8 mouse cellular contexts compared by ENCODE assay signal in genomic region chr1:183344886-183345816, GRCm38 (mm10). TPM values are rescaled to one million over a fixed set of nuclear protein-coding genes. Genes with fewer than 3 reads are reported as not detected.
DNase-seq lines count a peak whose midpoint lies in the region; ATAC-seq and TF ChIP-seq lines count a peak whose summit lies in the region.

No protein-coding gene starts in this region.

- TF ChIP-seq CTCF in cerebellum, adult 2 months (IDR thresholded peaks at IDR 0.05; ENCODE audit: borderline replicate concordance, insufficient read depth, low read depth, low read length), result no peak
- TF ChIP-seq CTCF in forebrain, postnatal 0 days (IDR thresholded peaks at IDR 0.05; ENCODE audit: low read depth), result no peak
- no peak for TF ChIP-seq CTCF in lung, embryonic 14.5 days (IDR thresholded peaks at IDR 0.05; ENCODE audit: low read depth)

- no peaks in the 10 kb centered on the region for H3K27me3 ChIP-seq in cerebellum, adult 2 months (ENCODE audit: control insufficient read depth, insufficient read depth, low read length)
- H3K27me3 ChIP-seq in forebrain, postnatal 0 days (ENCODE audit: insufficient read depth, low read length), result no peaks in the 10 kb centered on the region
- no peaks in the 10 kb centered on the region for H3K27me3 ChIP-seq in lung, embryonic 14.5 days (ENCODE audit: insufficient read depth, low read length)

- peaks cover 29% of the 10 kb centered on the region for H3K36me3 ChIP-seq in forebrain, postnatal 0 days (ENCODE audit: insufficient read depth)
- H3K36me3 ChIP-seq in lung, embryonic 14.5 days (ENCODE audit: insufficient read depth), result peaks cover 50% of the 10 kb centered on the region

- H3K9me3 ChIP-seq in forebrain, postnatal 0 days (ENCODE audit: low read length), result no peaks in the 10 kb centered on the region
- H3K9me3 ChIP-seq in lung, embryonic 14.5 days (ENCODE audit: low read depth, low read length), result no peaks in the 10 kb centered on the region

- peak overlapping the region; percentile 83 for H3K4me2 ChIP-seq in forebrain, postnatal 0 days (ENCODE audit: low read depth)
- peak overlapping the region; percentile 66 for H3K4me2 ChIP-seq in lung, embryonic 14.5 days

- H3K4me1 ChIP-seq in cerebellum, adult 2 months (ENCODE audit: control insufficient read depth, insufficient read depth, low read length), result peaks cover 7% of the 10 kb centered on the region
- peaks cover 10% of the 10 kb centered on the region for H3K4me1 ChIP-seq in forebrain, postnatal 0 days (ENCODE audit: insufficient read depth)
- H3K4me1 ChIP-seq in lung, embryonic 14.5 days (ENCODE audit: insufficient read depth), result no peaks in the 10 kb centered on the region

- WGBS in cerebellum, adult 2 months, result under 1% methylated on average over 72 of the region's 72 CpGs
- 1% methylated on average over 71 of the region's 72 CpGs for WGBS in forebrain, postnatal 0 days
- under 1% methylated on average over 72 of the region's 72 CpGs for WGBS in lung, embryonic 14.5 days

- TF ChIP-seq POLR2A in cerebellum, adult 2 months (IDR thresholded peaks at IDR 0.05; ENCODE audit: borderline replicate concordance, insufficient read depth, low read length), result peak; percentile 72; the same call in 1 of the 2 replicates

- peak; percentile 70 for DNase-seq in MEL-GATA-1-ER (ENCODE audit: extremely low read depth, low read depth)
- DNase-seq in cerebellum, adult 2 months, result peak; percentile 86 to 87
- peak; percentile 96 for DNase-seq in forebrain, postnatal 0 days
- peak; percentile 85 to 87 for DNase-seq in heart, postnatal 36 days
- DNase-seq in layer of hippocampus, adult 8-10 months (ENCODE audit: low spot score in 2 of 2), result peak; percentile 68 to 81
- peak; percentile 89 for DNase-seq in lung, embryonic 14.5 days
- DNase-seq in testis, postnatal 14 days (ENCODE audit: low spot score), result peak; percentile 91

- H3K9ac ChIP-seq in forebrain, postnatal 0 days, result peak overlapping the region; percentile 86
- H3K9ac ChIP-seq in lung, embryonic 14.5 days, result peak overlapping the region; percentile 90

- peak overlapping the region; percentile 95 for H3K4me3 ChIP-seq in cerebellum, adult 2 months (replicated peaks; ENCODE audit: insufficient read depth, low read depth, low read length)
- peak overlapping the region; percentile 83 for H3K4me3 ChIP-seq in forebrain, postnatal 0 days (ENCODE audit: low read depth, low read length)
- peak overlapping the region; percentile 88 for H3K4me3 ChIP-seq in lung, embryonic 14.5 days (ENCODE audit: low read depth, low read length)

- ATAC-seq in forebrain, postnatal 0 days, result peak; percentile 100
- ATAC-seq in lung, embryonic 14.5 days (ENCODE audit: insufficient read depth), result peak; percentile 96
- peak; percentile 83 for ATAC-seq in neutrophil, adult 5-6 weeks (ENCODE audit: extremely low read depth, insufficient number of reproducible peaks, low FRiP score, poor library complexity, severe bottlenecking)

- H3K27ac ChIP-seq in cerebellum, adult 2 months (ENCODE audit: insufficient read depth, low read length), result peak overlapping the region; percentile 62
- H3K27ac ChIP-seq in forebrain, postnatal 0 days (ENCODE audit: low read depth, low read length), result peak overlapping the region; percentile 84
- peak overlapping the region; percentile 86 for H3K27ac ChIP-seq in lung, embryonic 14.5 days (ENCODE audit: low read depth)

- intact Hi-C loops in heart, postnatal 36 days (cut with DNase I), result loop anchor here (1.0 kb wide), 1 partner anchor 44 kb away; no protein-coding TSS in a partner anchor

RNA-seq across cellular contexts. Expression of gene Mia3, which starts 24.2 kb away (rescaled TPM):
- 167 and 177 TPM in 2 replicates for polyA plus RNA-seq in cerebellum, adult 2 months (2012; rRNA removed)
- 124 and 131 TPM in 2 replicates for total RNA-seq in forebrain, postnatal 0 days (2014; rRNA removed)
- 62.8 and 87.3 TPM in 2 replicates for polyA plus RNA-seq in forebrain, postnatal 0 days (2015; fragmentation: Nextera tagmentation; extraction: Ambion mirVana)
- 100 to 1,000 TPM; 111 to 123 TPM for total RNA-seq in heart, postnatal 36 days (2021)
- 100 to 1,000 TPM; 209 to 231 (median 215) TPM for total RNA-seq in layer of hippocampus, adult 8-10 months (2022)
- polyA plus RNA-seq in lung, embryonic 14.5 days (2014; fragmentation: Nextera tagmentation; extraction: Ambion mirVana), result 105 and 108 TPM in 2 replicates
- 179 and 182 TPM in 2 replicates for total RNA-seq in neutrophil, adult 5-6 weeks (2017)

RNA-seq across cellular contexts. Expression of gene Taf1a, which starts 43.6 kb away (rescaled TPM):
- 25.8 and 27.2 TPM in 2 replicates for polyA plus RNA-seq in cerebellum, adult 2 months (2012; rRNA removed)
- total RNA-seq in forebrain, postnatal 0 days (2014; rRNA removed), result 17.8 and 19.1 TPM in 2 replicates
- polyA plus RNA-seq in forebrain, postnatal 0 days (2015; fragmentation: Nextera tagmentation; extraction: Ambion mirVana), result 9.8 and 11.7 TPM in 2 replicates
- total RNA-seq in heart, postnatal 36 days (2021), result 10 to 100 TPM; 15.8 to 20.6 TPM
- 10 to 100 TPM; 19.4 to 22.6 (median 20.0) TPM for total RNA-seq in layer of hippocampus, adult 8-10 months (2022)
- polyA plus RNA-seq in lung, embryonic 14.5 days (2014; fragmentation: Nextera tagmentation; extraction: Ambion mirVana), result 20.5 and 21.6 TPM in 2 replicates
- 35.4 and 50.0 TPM in 2 replicates for total RNA-seq in neutrophil, adult 5-6 weeks (2017)

RNA-seq across cellular contexts. Expression of gene Brox, which starts 48.1 kb away (rescaled TPM):
- 51.8 and 53.0 TPM in 2 replicates for polyA plus RNA-seq in cerebellum, adult 2 months (2012; rRNA removed)
- total RNA-seq in forebrain, postnatal 0 days (2014; rRNA removed), result 137 and 144 TPM in 2 replicates
- 79.6 and 94.1 TPM in 2 replicates for polyA plus RNA-seq in forebrain, postnatal 0 days (2015; fragmentation: Nextera tagmentation; extraction: Ambion mirVana)
- total RNA-seq in heart, postnatal 36 days (2021), result 10 to 100 TPM; 32.0 to 34.4 TPM
- total RNA-seq in layer of hippocampus, adult 8-10 months (2022), result 10 to 100 TPM; 47.5 to 63.0 (median 56.3) TPM
- 42.0 and 45.3 TPM in 2 replicates for polyA plus RNA-seq in lung, embryonic 14.5 days (2014; fragmentation: Nextera tagmentation; extraction: Ambion mirVana)
- total RNA-seq in neutrophil, adult 5-6 weeks (2017), result 92.2 and 98.3 TPM in 2 replicates

RNA-seq across cellular contexts. Expression of gene Aida, which starts 48.8 kb away (rescaled TPM):
- polyA plus RNA-seq in cerebellum, adult 2 months (2012; rRNA removed), result 49.5 and 53.2 TPM in 2 replicates
- total RNA-seq in forebrain, postnatal 0 days (2014; rRNA removed), result 54.7 and 69.1 TPM in 2 replicates
- 37.8 and 46.1 TPM in 2 replicates for polyA plus RNA-seq in forebrain, postnatal 0 days (2015; fragmentation: Nextera tagmentation; extraction: Ambion mirVana)
- total RNA-seq in heart, postnatal 36 days (2021), result 10 to 100 TPM; 26.1 to 31.3 TPM
- 10 to 100 TPM; 47.1 to 53.3 (median 49.8) TPM for total RNA-seq in layer of hippocampus, adult 8-10 months (2022)
- 25.2 and 27.6 TPM in 2 replicates for polyA plus RNA-seq in lung, embryonic 14.5 days (2014; fragmentation: Nextera tagmentation; extraction: Ambion mirVana)
- 123 and 137 TPM in 2 replicates for total RNA-seq in neutrophil, adult 5-6 weeks (2017)

Comparison
In these comparisons a context has a peak if more than half of its experiments do, and no peak if none do; other contexts are left out.
1. Peak in every context shown above with its lines: DNase-seq, ATAC-seq, H3K4me3 ChIP-seq and H3K27ac ChIP-seq.